Mouse (Mus musculus) bone marrow macrophage, adult 2 months (primary cell): ENCODE measurements around the gene Gmfb.

Experiments
- CTCF ChIP-seq: IDR thresholded peaks from 2 replicates; pipeline ENCODE4 v1.5.1; 2012; ENCODE audit warnings: low read depth, mild to moderate bottlenecking, low read length, moderate library complexity
- POLR2A ChIP-seq: IDR thresholded peaks from 2 replicates; pipeline ENCODE4 v1.6.1; 2012; ENCODE audit warnings: mild to moderate bottlenecking, low read depth, low read length, borderline replicate concordance

DNA sequence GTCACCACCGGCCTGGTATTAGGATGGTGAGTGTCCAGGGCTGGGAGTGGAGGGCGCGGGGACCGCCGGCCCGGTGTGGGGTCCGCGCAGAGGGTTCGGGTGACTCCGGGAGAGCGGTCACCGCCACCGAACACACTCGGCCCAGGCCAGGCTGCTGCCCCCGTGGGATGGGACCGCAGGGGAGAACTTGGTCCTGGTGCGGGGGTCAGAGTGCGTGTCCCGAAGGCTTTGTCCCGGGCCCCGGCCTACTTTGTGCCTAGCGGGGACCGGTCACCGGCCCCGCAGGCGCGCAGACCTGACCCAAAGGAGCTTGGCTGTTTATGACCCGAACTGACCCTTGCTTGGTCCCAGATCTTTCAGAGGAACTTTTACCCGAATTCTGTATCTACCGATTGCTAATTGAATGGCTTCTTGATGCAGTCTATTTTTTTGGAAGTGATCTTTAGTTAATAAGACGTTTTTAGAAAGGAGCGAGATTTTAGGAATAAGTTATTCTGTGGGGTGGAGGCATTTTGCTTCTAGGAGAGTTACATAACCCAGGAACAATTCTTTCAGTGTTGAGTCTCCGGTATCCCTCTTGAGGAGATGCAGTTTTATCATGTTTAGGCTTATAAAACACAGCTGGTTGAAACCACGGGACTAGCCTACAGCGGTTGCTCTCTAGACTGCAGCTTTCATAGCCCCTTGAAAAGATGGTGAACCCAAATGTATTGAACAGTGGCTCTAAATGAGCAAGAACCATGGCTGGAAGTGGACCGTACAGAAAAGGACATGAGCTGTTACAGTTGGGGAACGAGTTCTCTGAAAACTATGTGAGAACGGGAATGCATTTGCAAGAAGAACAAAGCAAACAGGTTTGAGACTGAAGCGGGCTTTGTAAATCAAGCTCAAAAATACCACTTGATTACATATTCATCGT is 10.6 kb upstream of the Gmfb start:
- TF ChIP-seq POLR2A = no peak
- no peak for TF ChIP-seq CTCF
